Mouse (Mus musculus) liver, embryonic 12.5 days (tissue): ENCODE measurements at regions not wholly inside any gene's neighbourhood (a gene's known extent, or its start where the extent isn't known, plus 50 kb on each side); places are given as distances from the start of the nearest gene placed in this dataset.
A peak's percentile ranks its signal among the peaks of the same experiment; 100 is the strongest.

ENCODE experiments used
- ATAC-seq: fragments of 200-750 bp; cut with Nextera tagmentation; 2 replicates; pipeline ENCODE4 v1.8.0; 2017; ENCODE audit warnings: moderate number of reproducible peaks, mild to moderate bottlenecking, moderate library complexity
- H3K27ac ChIP-seq: fragments of 300-500 bp; sonication (generic); 2 replicates; pipeline ENCODE4 v1.5.1; 2016; ENCODE audit warnings: mild to moderate bottlenecking
- H3K27me3 ChIP-seq: fragments of 300-500 bp; sonication (generic); replicated peaks from 2 replicates; pipeline ENCODE4 v1.6.1; 2016; ENCODE audit warnings: mild to moderate bottlenecking, moderate library complexity
- H3K36me3 ChIP-seq: fragments of 300-500 bp; sonication (generic); 2 replicates; pipeline ENCODE4 v1.6.1; 2016; ENCODE audit warnings: mild to moderate bottlenecking, moderate library complexity
- H3K4me1 ChIP-seq: fragments of 300-500 bp; sonication (generic); 2 replicates; pipeline ENCODE4 v1.6.1; 2016
- H3K4me2 ChIP-seq: fragments of 300-500 bp; sonication (generic); 2 replicates; pipeline ENCODE4 v1.6.1; 2016; ENCODE audit warnings: mild to moderate bottlenecking, moderate library complexity
- H3K4me3 ChIP-seq: fragments of 300-500 bp; sonication (generic); 2 replicates; pipeline ENCODE4 v1.5.1; 2016; ENCODE audit warnings: mild to moderate bottlenecking, moderate library complexity
- H3K9ac ChIP-seq: fragments of 300-500 bp; sonication (generic); 2 replicates; pipeline ENCODE4 v1.6.1; 2016; ENCODE audit warnings: mild to moderate bottlenecking, moderate library complexity
- H3K9me3 ChIP-seq: fragments of 300-500 bp; sonication (generic); replicated peaks from 2 replicates; pipeline ENCODE4 v1.6.1; 2016; ENCODE audit warnings: mild to moderate bottlenecking, moderate library complexity
- WGBS: fragments of 180-500 bp; shearing (Covaris S2); methylation state at CpG from one replicate; pipeline ENCODE4 v1.1.7; 2016; ENCODE audit not compliant: insufficient replicate concordance; 5-methylcytosine and 5-hydroxymethylcytosine counted together

DNA sequence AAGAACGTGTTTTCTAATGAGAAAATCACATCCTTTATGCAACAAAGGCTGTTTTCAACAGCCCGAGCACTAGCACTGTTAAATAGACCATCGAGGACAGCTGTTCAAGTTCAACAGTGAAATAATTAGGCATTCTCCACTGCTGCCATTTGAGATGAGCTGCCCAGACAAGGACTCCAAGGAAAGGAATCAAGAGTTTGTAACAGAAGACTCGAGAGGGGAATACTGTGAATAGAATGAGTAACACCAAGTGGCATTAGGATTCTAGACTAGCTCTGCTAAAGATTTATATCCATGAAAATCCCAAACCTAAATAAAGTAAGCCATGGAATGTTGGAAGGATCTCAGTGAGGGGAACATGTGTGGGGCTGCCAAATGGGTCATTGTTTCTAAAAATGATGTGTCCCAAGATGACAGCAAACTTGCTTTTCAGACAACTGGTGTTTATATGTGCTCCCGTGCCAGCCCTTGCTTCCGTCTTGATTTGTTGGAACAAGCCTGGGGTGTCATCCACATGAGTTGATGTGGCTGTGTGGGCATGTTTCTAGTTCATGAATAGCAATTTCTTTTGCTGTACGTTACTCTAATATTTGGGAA, 72.1 kb upstream of the Itga4 start:
- H3K27ac ChIP-seq: no peak overlapping the region
- 68% methylated on average over 7 of the region's 7 CpGs for WGBS
- no peak for ATAC-seq

DNA sequence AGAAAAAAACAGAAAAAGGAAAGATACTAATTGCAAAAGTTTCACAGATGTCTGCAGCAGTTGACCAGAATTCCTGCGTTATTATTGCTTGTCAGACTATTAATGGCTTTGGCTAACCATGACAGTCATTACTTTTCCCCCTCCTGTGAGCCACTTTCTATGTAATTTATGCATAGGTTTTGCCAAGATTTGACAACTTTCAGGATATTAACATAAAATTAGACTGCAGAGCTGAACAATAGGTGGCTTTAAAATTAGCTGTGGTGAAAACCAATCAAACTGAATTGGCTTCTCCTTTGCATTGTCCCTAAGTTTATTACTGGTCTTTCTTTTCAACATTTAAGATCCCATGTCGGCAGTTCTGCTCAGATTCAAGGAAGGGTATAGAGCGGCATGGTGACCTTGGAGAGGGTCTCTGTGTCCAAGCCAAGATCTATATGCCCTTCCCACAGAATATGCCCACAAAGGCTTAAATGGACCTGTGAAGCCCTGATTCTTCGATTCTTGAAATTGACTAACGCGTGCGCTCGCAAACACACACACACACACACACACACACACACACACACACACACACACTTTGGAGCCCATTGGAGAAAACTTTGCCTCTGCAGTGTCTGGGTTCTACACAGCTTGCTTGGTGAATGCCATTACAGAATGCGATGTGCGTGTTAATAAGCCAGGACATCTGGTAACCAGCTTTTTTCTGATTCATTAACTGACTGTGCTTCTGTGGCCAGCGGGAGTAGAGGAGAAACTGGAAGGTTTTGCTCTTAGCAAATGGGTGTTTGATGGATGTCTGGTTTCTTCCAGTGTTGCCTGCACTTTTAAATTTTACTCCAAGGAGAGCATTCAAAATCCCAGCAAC, 69.8 kb upstream of the Itga4 start:
- Histone ChIP-seq H3K36me3 (no peaks in the 10 kb centered on the region), H3K27me3 (no peaks in the 10 kb centered on the region), H3K4me3 (no peak overlapping the region), H3K4me1 (0 out of 2 replicates have a peak, but pooled peaks cover 5% of the 10 kb centered on the region), H3K4me2 (no peak overlapping the region), H3K9me3 (no peaks in the 10 kb centered on the region), H3K27ac (no peak overlapping the region), H3K9ac (no peak overlapping the region)
- 79% methylated on average over 11 of the region's 11 CpGs for WGBS
- ATAC-seq: no peak

More for the DNA sequence above, 72.1 kb upstream of the Itga4 start:
- H3K9ac ChIP-seq: no peak overlapping the region
- no peaks in the 10 kb centered on the region for H3K9me3 ChIP-seq
- H3K4me2 ChIP-seq: no peak overlapping the region
- no peak overlapping the region for H3K4me3 ChIP-seq
- H3K4me1 ChIP-seq: 0 out of 2 replicates have a peak, but pooled peaks cover 5% of the 10 kb centered on the region
- no peaks in the 10 kb centered on the region for H3K36me3 ChIP-seq
- no peaks in the 10 kb centered on the region for H3K27me3 ChIP-seq

DNA sequence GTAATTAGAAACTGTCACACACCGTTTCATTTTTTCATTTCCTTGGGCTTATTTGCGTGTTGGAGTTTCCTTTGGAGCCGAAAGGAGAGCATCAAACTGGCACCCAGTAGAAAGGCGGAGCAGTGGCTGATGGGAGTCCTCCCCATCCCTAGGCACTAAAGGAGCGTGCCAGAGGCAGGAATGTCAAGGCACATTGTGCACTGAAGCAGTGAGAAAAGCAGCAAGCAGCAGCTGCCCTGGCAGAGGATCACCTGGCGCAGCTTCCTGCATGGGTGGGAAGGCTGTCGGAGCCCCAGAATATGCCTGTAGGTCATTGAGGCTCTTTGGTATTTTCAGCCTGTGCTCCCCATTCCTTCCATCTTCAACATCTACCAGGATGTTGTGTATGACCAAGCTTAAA, 68.3 kb upstream of the Itga4 start:
- ATAC-seq: no peak
- H3K4me3 ChIP-seq: no peak overlapping the region
- H3K9ac ChIP-seq: no peak overlapping the region
- H3K4me1 ChIP-seq: 0 out of 2 replicates have a peak, but pooled peaks cover 5% of the 10 kb centered on the region
- no peaks in the 10 kb centered on the region for H3K27me3 ChIP-seq
- no peaks in the 10 kb centered on the region for H3K9me3 ChIP-seq
- H3K27ac ChIP-seq: no peak overlapping the region
- WGBS: 78% methylated on average over 7 of the region's 7 CpGs
- no peaks in the 10 kb centered on the region for H3K36me3 ChIP-seq
- H3K4me2 ChIP-seq: no peak overlapping the region

- no peaks in the 10 kb centered on the region for H3K9me3 ChIP-seq
- H3K27me3 ChIP-seq: no peaks in the 10 kb centered on the region
- H3K4me3 ChIP-seq: no peak overlapping the region
- H3K36me3 ChIP-seq: no peaks in the 10 kb centered on the region
- no peak overlapping the region for H3K27ac ChIP-seq
- 0 out of 2 replicates have a peak, but pooled peaks cover 5% of the 10 kb centered on the region for H3K4me1 ChIP-seq
- H3K4me2 ChIP-seq: no peak overlapping the region
- WGBS: 72% methylated on average over 6 of the region's 6 CpGs
- no peak for ATAC-seq
- no peak overlapping the region for H3K9ac ChIP-seq
Observed at GRCm38 (mm10) chr2:79188511-79189193, 66.6 kb upstream of the Itga4 start.

DNA sequence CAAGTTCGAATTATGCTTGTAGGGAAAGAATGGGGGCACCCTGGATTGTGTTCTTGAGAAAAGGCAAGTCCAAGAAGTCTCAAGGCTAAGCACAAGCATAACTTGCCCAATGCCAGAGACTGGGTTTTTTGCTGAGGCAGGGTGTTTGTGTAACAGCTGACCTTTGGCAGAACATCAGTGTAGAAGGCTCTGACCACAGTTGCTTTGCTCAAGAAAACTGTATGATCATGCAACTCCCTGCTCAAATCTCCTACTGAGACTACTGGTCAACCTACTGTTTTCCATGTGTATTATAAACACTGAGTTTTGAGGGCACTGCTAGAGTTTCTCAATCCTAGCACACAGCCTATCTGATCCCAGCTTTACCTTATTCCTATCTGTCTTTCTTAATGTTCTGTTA, 61.4 kb upstream of the Itga4 start:
- Histone ChIP-seq H3K9ac (no peak overlapping the region), H3K27ac (no peak overlapping the region), H3K9me3 (no peaks in the 10 kb centered on the region), H3K36me3 (no peaks in the 10 kb centered on the region), H3K4me2 (no peak overlapping the region), H3K4me1 (no peaks in the 10 kb centered on the region), H3K4me3 (no peak overlapping the region), H3K27me3 (no peaks in the 10 kb centered on the region)
- WGBS: 61% methylated on average over 1 of the region's 1 CpGs
- no peak for ATAC-seq

- Histone ChIP-seq H3K9ac (no peak overlapping the region), H3K4me3 (no peak overlapping the region), H3K4me2 (no peak overlapping the region), H3K27me3 (no peaks in the 10 kb centered on the region), H3K4me1 (0 out of 2 replicates have a peak, but pooled peaks cover 10% of the 10 kb centered on the region), H3K36me3 (no peaks in the 10 kb centered on the region), H3K27ac (no peak overlapping the region), H3K9me3 (no peaks in the 10 kb centered on the region)
- peak; percentile 71 for ATAC-seq
- 49% methylated on average over 6 of the region's 6 CpGs for WGBS
Observed at GRCm38 (mm10) chr2:79201677-79202076, 53.5 kb upstream of the Itga4 start.
